Comparison of ENCODE assay signal across 10 mouse cellular contexts in genomic region chr16:87548348-87548747, GRCm38 (mm10). TPM values are rescaled to one million over a fixed set of nuclear protein-coding genes. Genes with fewer than 3 reads are reported as not detected.
DNase-seq lines count a peak whose midpoint lies in the region; TF ChIP-seq lines count a peak whose summit lies in the region.
"Had no signal": no experiment of that assay in that cellular context is flagged by ENCODE, and none has a peak within 500 bp of the region (broad histone marks: within the 10 kb centered on the region; RNA-seq: fewer than 3 reads in every experiment).

No protein-coding gene starts in this region.

- 40% methylated on average over 2 of the region's 2 CpGs for WGBS in heart, adult 2 months

- no peak for TF ChIP-seq EP300 in heart, adult 2 months (IDR thresholded peaks at IDR 0.05; ENCODE audit: insufficient read depth, low read depth, low read length)

- no peak for DNase-seq in heart, adult 2 months
- DNase-seq in heart, postnatal 14 days: no peak
- peak; percentile 10 for DNase-seq in thymus, postnatal 4 days
- no peak for DNase-seq in thymus, postnatal 25 days
- DNase-seq in layer of hippocampus, adult 9-11 months: no peak
- no peak for DNase-seq in frontal cortex, postnatal 10 days (ENCODE audit: low spot score in 2 of 2)
- no peak for DNase-seq in cerebellum, adult 18-20 months
- DNase-seq: cerebellum, adult 9-10 months had no signal

- TF ChIP-seq CTCF in heart, adult 2 months (IDR thresholded peaks at IDR 0.05): peak; percentile 55
- TF ChIP-seq CTCF in cortical plate, adult 2 months (IDR thresholded peaks at IDR 0.05; ENCODE audit: extremely low read depth, insufficient read depth, low read length): peak; percentile 41; the same call in 1 of the 2 replicates

- H3K27ac ChIP-seq in heart, adult 2 months: no peak overlapping the region
- no peak overlapping the region for H3K27ac ChIP-seq in cortical plate, adult 2 months (ENCODE audit: insufficient read depth, low read length)
- H3K27ac ChIP-seq: midbrain, embryonic 10.5 days had no signal

- H3K4me1 ChIP-seq in heart, adult 2 months (ENCODE audit: control insufficient read depth, insufficient read depth, low read length): no peaks in the 10 kb centered on the region
- H3K4me1 ChIP-seq in cortical plate, adult 2 months (ENCODE audit: control insufficient read depth, insufficient read depth, low read length): no peaks in the 10 kb centered on the region
- H3K4me1 ChIP-seq: midbrain, embryonic 10.5 days had no signal

- H3K79me2 ChIP-seq in heart, adult 2 months (replicated peaks; ENCODE audit: control insufficient read depth, insufficient read depth, low read length): no peaks in the 10 kb centered on the region

- H3K27me3 ChIP-seq in heart, adult 2 months (ENCODE audit: control insufficient read depth, insufficient read depth, low read length): no peaks in the 10 kb centered on the region

- no peak for TF ChIP-seq POLR2A in heart, adult 2 months (IDR thresholded peaks at IDR 0.05; ENCODE audit: insufficient read depth, low read depth, low read length)
- no peak for TF ChIP-seq POLR2A in cortical plate, adult 2 months (IDR thresholded peaks at IDR 0.05; ENCODE audit: extremely low read depth, insufficient read depth, low read length)

- intact Hi-C loops in heart, adult 2 months (cut with DNase I): loop anchor here (5.0 kb wide), 1 partner anchor 36 kb away; no protein-coding TSS in a partner anchor
- intact Hi-C loops in heart, postnatal 14 days (cut with DNase I): loop anchor here (5.0 kb wide), 1 partner anchor 41 kb away; no protein-coding TSS in a partner anchor

- no peak overlapping the region for H3K4me3 ChIP-seq in heart, adult 2 months
- H3K4me3 ChIP-seq in cortical plate, adult 2 months (ENCODE audit: insufficient read depth, low read length): no peak overlapping the region
- H3K4me3 ChIP-seq: midbrain, embryonic 10.5 days had no signal

- H3K36me3 ChIP-seq in heart, adult 2 months (ENCODE audit: control insufficient read depth, insufficient read depth, low read length): no peaks in the 10 kb centered on the region
- H3K36me3 ChIP-seq: midbrain, embryonic 10.5 days had no signal

- H3K9ac ChIP-seq in heart, adult 2 months (ENCODE audit: low read depth, low read length): no peak overlapping the region

RNA-seq across cellular contexts. Expression of gene Map3k7cl, which starts 4.8 kb away (rescaled TPM):
- 1 to 10 TPM; 2.0 to 2.2 TPM for total RNA-seq in heart, adult 2 months (2021)
- 1.5 and 1.6 TPM in 2 replicates for polyA plus RNA-seq in heart, adult 2 months (2012; rRNA removed)
- 1 to 10 TPM; 2.7 to 3.6 TPM for total RNA-seq in heart, postnatal 14 days (2021)
- polyA plus RNA-seq in cortical plate, adult 2 months (2012; rRNA removed): 1.2 and 1.5 TPM in 2 replicates
- polyA plus RNA-seq: midbrain, embryonic 10.5 days had no signal

RNA-seq across cellular contexts. Expression of gene Cct8, which starts 52.7 kb away (rescaled TPM):
- total RNA-seq in heart, adult 2 months (2021): 100 to 1,000 TPM; 149 to 164 TPM
- polyA plus RNA-seq in heart, adult 2 months (2012; rRNA removed): 32.0 and 94.8 TPM in 2 replicates
- 100 to 1,000 TPM; 154 to 165 TPM for total RNA-seq in heart, postnatal 14 days (2021)
- 117 and 118 TPM in 2 replicates for polyA plus RNA-seq in cortical plate, adult 2 months (2012; rRNA removed)
